Mouse (Mus musculus): ENCODE data around the gene Enoph1.

- TF ChIP-seq CTCF (conservative IDR thresholded peaks at IDR 0.05; ENCODE audit: low read length) (no peak), POU5F1 (IDR thresholded peaks at IDR 0.05; ENCODE audit: borderline replicate concordance, low read length) (no peak)
These were observed at the start of gene Enoph1, which contains the start of gene Hnrnpdl for GRCm38 (mm10) chr5:100039602-100040142.

All from E14TG2a.4 (cell line).